Mouse (Mus musculus): Measurements from ENCODE around the gene Rasgef1b.

The Rasgef1b gene

GRCm38 (mm10) chr5:99413851-99414250 is 315.0 kb downstream of the Rasgef1b start:
- no peak for DNase-seq (ENCODE audit: low read depth in 2 of 2, low spot score in 2 of 2)

DNA sequence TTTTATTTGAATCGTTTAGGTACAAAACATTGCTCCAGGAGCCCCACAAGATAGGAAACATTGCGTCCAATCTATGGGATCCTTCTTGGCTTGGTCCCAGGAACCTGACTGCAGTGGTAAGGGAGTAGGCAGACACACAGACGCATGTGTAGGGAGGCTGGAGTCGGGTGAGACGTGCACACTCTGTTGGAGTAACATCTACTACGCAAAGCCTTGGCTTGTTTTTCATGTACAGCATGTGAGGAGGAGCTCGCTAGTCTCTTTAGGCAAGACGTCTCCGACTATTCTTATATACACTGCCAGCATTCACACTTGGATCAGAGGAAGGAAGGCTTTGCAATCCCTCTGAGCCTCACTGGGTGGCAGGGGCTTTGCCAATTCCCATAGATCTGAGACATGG is 315.5 kb downstream of the Rasgef1b start:
- no peak for DNase-seq (ENCODE audit: low read depth in 2 of 2, low spot score in 2 of 2)

DNA sequence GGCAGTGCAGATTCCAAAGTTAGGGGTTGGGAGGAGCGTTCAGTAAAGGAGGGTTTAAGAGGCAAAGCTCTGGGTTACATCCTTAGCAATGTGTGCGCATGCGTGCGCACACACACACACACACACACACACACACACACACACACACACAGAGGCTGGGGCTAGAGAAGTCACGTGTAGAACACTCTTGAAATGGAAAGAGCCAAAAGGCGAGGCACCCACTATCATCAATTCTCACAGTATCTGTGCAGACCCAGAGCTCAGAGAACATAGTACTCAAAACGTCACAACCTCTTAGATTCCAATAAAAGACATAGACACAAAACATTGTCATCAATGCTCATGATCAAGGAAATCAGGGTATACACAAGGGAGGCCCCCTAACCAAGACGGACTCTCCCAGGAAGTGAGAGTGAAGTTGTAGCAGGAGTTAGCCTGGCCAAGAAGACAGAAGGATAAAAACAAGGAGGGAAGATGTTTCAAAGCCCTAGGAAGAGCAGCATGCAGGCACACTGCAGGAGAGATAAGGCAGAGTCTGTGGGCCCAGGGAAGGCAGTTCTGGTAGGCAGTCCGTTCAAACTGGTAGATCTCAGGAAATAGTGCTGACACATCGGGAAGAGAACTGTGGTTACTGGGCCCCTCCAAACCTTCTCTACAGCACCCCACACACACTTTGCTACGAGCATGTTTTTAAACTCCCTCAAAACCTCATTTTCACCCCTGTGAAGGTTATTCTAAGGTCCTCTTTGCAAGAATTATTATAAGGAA is 324.3 kb downstream of the Rasgef1b start:
- DNase-seq (ENCODE audit: low read depth in 2 of 2, low spot score in 2 of 2) = no peak

DNA sequence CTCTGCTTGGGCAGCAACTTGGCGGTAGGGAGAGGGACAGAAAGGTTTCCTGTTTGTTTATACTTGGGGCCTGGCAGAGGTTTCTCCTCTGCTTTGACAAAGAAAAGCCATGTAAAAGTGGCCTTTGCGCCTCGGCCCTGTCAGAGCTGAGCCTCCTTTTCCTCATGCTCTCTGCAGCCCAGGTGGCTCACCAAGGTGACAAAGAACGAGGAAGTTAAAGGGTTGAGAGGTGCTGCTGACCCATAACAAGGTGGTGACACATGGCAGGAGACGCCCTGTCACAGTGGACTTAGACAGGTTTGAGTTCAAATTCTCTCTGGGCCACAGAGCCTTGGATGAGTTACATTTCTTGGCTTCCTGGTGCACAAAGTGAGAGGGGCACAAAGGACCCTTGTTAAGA is 325.5 kb downstream of the Rasgef1b start:
- DNase-seq (ENCODE audit: low read depth in 2 of 2, low spot score in 2 of 2) = no peak

DNA sequence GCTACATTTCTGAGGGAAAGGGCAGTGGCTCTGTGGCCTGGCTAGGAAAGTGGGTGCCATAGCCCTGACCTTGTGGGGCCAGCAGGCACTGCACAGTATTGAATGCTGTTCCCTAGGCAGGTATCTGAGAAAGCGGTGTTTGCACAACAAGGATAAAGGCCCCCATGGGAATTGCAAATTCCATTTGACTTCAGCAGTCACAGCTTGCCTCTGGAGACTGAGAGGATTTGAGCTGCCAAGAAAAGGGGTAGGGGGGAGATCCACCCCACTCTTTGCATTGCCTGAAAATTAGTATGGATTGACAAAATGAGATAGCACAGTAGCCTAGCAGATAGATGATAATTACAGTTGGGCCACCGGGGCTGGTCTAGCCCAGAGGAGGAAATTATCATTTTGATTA is 326.1 kb downstream of the Rasgef1b start:
- DNase-seq (ENCODE audit: low read depth in 2 of 2, low spot score in 2 of 2) = no peak

DNA sequence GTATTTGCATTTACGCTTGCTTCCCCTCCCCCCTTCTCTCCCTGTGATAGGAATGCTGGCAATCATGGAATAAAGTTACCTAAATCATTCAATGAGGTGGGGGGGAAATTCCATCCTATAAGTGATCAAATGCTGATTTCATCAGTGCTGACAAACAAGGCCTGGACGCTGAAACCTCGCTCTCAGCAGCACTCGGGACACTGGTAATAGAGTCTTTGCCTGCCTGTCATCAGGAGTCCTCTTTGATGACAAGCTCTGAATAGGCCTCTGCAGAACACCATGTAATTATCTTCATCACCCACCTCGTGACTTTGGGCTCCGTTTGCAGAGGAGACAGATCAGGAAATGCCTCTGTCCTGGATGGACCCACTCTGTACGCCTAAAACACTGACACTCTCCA is 326.6 kb downstream of the Rasgef1b start:
- no peak for DNase-seq (ENCODE audit: low read depth in 2 of 2, low spot score in 2 of 2)

DNA sequence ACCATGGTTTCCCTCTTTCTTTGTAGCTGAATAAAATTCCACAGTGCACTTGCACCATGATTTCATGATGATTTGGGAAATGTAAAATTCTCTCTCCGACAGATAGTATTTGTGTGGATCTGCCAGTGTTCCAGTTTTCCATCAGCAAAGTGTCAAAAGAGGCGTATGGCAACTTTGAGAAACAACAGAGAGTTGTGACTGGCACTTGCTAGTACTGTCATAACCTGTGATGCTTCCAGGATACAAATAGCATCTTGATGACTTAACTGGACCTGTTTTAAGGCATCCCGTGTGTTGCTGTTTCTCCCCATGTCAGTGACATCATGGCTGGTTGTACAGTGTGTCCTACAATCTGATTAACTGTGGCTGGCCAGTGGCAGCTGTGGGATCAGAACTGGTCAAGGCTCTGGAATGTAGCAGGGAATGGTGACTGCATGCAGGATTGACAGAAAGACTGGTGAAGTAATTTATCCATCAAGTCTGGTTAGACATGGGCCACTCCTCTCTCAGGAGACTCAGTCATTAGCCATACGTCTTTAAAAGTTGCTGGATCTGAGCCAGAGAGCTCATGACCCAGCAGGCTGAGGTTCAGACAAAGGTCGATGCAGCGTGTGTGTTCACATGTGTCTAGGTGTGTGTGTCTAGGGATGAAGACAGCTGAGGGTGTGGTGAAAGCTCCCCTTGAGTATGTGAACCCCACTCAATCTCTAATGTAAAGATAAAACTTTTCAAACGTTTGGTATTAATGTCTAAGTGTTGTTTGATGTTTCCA is 328.8 kb downstream of the Rasgef1b start:
- no peak for DNase-seq (ENCODE audit: low read depth in 2 of 2, low spot score in 2 of 2)

GRCm38 (mm10) chr5:99398472-99399070 is 330.3 kb downstream of the Rasgef1b start:
- DNase-seq (ENCODE audit: low read depth in 2 of 2, low spot score in 2 of 2) = no peak

DNA sequence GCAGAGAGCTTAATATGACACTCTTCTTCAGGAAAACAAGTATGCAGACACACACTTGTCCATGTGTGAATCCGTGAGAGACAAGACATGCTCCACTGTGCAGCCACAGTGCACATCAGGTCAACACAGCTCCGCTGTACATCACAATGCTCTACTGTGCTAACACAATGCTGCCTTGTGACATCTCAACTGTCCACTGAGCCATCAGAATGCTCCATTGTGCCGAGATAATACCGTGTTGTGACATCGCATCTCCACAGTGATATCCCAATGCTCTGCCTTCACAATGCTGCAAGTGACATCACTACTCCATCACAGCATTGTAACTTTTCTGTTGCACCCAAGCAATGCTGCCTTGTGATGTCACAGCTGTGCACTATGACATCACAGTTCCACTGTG is 334.3 kb downstream of the Rasgef1b start:
- DNase-seq (ENCODE audit: low read depth in 2 of 2, low spot score in 2 of 2) = no peak

- DNase-seq (ENCODE audit: low read depth in 2 of 2, low spot score in 2 of 2) = no peak
These were observed 337.3 kb downstream of the Rasgef1b start for GRCm38 (mm10) chr5:99391525-99391924.

GRCm38 (mm10) chr5:99390776-99391175 is 338.1 kb downstream of the Rasgef1b start:
- DNase-seq (ENCODE audit: low read depth in 2 of 2, low spot score in 2 of 2) = no peak

DNA sequence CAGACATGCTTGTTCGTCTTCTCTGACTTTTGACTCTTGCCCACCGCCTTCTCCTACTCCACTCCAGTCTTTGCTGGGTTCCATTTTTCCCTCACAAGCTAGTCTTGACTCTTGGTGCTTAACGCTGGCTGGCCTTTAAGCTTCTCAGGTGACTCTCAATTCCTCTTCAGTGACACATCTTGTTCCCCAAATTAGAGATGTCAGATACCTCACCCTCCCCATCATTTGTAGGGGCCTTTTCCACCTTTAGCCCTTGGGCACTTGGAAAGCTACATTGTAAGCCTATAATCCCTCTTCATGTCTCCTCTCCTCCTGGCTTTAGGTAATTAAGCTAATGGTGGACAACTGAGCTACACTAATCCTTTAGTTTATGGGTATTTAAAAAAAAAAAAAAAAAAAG is 338.6 kb downstream of the Rasgef1b start:
- no peak for DNase-seq (ENCODE audit: low read depth in 2 of 2, low spot score in 2 of 2)

GRCm38 (mm10) chr5:99388585-99389250 is 340.1 kb downstream of the Rasgef1b start:
- DNase-seq (ENCODE audit: low read depth in 2 of 2, low spot score in 2 of 2) = no peak

- DNase-seq (ENCODE audit: low read depth in 2 of 2, low spot score in 2 of 2) = no peak
These were observed 340.7 kb downstream of the Rasgef1b start for GRCm38 (mm10) chr5:99388131-99388530.

DNA sequence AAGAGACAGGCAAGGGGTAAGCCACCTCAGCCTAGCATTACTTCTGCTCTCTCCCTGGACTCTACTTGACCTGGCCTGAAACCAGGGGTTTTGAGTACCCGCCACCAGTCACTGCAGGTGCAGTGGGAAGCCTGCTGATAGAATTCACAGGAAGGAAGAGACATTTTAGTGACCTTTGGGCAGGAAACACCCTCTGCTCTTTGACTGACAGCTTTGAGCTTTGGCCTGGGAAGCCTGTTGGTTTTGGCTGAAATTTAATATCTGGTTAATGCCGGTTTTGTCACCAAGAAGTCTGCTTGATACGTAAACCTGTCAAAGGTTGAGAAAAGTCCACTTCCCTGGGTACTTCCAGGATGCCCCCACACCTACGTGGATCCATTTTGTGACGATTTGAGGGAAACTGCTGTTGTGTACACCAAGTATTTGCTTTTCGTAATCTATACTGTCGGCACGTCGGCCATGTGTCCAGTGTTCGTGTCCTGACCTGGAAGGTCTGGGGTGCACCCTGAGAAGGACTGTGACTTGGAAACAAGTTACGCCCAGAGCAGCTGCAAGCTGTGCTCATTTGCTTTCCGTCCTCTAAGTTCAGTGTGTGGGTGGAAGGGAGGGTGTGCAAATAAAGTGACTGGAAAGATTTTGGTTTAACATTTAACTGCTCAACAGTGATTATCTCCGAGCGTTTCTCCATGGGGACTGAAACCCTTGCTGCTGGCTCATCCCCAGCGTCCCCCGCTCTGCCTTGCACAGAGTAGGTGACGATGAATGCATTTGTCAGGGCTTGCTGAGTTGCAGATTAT is 341.5 kb downstream of the Rasgef1b start:
- DNase-seq (ENCODE audit: low read depth in 2 of 2, low spot score in 2 of 2) = no peak

DNA sequence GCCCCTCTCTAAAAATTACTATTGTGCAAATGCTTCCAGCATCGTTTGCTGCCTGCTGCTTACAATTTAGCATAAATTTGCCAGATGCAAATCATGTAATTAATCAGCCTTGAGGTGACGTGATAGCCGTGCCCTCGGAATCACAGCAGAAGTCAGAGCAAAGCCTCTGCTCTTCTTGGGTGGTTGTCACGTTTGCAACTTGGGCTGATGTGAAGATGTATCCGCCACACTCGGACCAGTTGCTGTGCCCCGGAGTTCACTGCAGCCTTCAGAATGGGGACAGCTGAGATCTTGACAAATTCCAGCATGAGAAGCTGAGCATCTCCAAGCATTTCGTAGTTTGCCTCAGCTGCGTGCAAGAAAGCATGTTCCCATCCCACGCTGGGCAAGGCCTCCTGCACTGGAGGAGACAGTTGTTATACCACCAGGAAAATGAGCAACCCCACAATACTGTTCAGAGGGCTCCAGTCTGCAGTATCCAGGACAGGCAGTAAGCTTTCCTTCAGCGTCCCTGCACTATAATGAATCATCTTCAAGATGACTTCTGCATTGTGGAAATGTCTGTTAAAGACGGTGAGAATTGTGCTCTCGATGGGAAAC is 342.5 kb downstream of the Rasgef1b start:
- no peak for DNase-seq (ENCODE audit: low read depth in 2 of 2, low spot score in 2 of 2)

DNA sequence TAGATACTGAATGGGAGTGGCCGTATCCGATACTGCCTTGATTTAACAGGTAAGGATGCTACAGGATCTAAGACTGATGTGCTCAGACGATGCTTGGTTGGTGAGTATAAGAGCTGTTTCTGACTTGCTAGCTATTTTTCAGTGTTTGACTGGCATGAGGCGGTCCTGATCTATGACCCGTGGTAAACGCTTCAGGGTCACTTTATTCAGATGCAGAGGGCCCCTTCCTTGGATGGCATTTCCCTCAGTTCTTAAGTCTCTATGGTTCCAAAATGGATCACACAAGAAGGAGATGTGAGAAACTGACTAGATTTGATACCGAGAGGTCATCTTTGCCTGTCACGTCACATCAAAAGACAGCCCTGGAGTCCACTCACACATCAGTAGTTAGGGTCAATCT is 343.1 kb downstream of the Rasgef1b start:
- no peak for DNase-seq (ENCODE audit: low read depth in 2 of 2, low spot score in 2 of 2)

GRCm38 (mm10) chr5:99385090-99385489 is 343.8 kb downstream of the Rasgef1b start:
- no peak for DNase-seq (ENCODE audit: low read depth in 2 of 2, low spot score in 2 of 2)

DNA sequence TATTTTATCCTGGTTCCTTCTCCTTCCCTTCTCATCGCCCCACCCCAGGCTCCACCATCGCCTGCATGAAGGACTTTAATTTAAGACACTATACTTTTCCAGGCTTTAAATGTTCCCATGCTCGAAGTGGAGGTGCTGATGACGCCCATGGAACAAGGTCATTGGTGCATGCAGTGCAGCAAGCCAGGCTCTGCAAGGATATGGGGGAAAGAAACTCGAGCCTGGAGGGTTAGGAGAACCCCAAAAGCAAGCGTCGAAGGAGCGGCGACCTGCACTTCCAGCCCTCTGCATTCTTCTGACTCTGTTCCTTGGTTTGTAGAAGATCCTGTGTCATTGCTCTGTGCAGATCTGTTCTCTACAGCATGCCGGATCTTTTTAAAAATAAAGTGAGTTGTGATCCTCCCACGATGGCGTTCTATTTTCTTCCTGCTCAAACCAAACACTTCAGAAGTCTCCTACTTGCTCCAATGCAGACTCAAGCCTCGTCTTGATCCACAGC is 345.0 kb downstream of the Rasgef1b start:
- no peak for DNase-seq (ENCODE audit: low read depth in 2 of 2, low spot score in 2 of 2)

DNA sequence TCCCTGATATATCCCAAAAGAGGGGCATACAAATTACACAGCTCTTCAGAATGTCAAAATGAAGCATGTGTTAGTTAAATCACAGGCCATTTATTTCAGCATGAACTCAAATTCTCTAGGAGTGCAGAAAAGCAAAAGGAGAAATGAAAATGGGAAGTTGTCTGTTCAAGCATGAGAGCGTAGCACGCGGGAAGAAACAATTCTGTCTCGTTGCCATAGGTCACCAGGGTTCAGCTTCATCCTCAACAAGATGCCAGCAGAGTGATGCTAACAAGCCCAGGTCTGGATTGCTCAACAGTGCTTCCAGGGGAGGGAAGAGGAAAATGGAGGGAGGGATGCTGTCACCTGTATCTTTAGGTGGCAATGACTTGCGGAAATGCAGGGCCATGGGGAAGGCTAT is 346.1 kb downstream of the Rasgef1b start:
- DNase-seq (ENCODE audit: low read depth in 2 of 2, low spot score in 2 of 2) = no peak

All from CD8-positive naive resting alpha-beta T cell, adult 2 months (primary cell).